Mouse (Mus musculus): ENCODE results near the gene Sestd1.

Sestd1 gene

GRCm38 (mm10) chr2:77212885-77213284 is 67.5 kb downstream of the Sestd1 start:
- no peak for DNase-seq (ENCODE audit: low spot score in 2 of 2)

DNA sequence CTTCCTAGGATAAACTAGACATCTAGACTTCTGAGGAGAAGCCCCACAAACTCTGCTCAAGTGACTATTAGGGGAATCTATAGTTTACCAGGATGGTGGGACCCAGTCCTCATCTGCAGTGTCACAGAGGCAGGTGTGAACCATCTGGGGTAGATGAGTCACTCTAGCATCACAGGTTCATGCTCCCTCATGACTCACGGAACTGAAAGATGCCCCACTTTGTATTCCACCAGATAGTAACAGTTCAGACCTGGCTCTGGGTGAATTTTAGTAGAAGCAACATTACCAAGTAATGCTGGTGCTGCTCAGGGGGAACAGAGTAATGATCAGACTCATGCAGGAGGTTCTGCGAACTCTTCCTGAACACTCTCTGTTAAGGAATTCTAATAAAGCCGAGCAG is 73.4 kb downstream of the Sestd1 start:
- no peak for DNase-seq (ENCODE audit: low spot score in 2 of 2)

- DNase-seq (ENCODE audit: low spot score in 2 of 2), result no peak
Observed at GRCm38 (mm10) chr2:77203916-77204315, 76.5 kb downstream of the Sestd1 start.

DNA sequence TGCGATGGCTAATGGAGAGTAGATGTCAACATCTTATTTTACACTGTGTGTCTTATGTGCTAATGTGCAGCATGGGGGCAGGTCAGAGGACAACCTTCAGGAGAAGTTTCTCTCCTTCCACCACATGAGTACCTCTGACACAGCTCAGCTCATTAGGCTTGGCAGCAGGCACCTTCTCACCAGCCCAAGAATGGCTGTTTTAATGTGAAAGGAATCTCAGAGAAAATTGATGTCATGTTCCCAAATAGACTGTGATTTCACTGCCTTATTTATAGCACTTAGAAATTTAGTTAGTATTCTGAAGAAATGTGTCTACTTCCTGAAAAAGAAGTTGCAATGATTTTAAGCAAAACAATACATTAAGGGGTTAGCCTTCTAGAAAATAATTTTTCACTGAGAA is 78.5 kb downstream of the Sestd1 start:
- DNase-seq (ENCODE audit: low spot score in 2 of 2), result no peak

DNA sequence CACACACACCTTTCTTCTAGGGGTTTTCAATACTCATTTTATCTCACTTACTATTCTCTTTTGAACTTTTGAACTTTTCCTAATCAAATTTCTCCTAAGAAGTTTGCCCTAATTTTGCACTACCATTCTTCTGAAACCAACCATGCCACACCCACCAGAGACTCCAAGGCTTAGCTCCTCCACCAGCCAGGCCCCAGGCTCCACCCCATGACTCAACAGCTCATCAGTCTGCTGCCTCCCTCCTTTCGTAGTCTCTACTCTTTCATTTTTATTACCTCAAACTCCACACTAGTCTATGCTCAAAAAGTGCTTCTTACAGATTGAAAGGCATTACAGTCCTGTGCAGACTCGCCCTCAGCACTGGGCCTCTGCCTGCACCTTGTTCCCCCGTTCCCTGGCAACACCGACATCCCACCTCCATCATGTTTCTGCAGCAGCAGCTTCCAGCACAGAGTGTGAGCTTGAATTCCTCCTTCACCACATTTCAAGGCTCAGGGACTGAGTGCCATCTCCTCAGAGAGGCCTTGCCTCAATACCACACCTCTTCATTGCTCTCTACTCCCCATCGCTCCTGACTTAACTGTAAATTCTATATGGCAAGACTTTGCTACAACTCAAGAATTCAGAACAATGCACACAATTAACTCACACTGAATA is 79.3 kb downstream of the Sestd1 start:
- DNase-seq (ENCODE audit: low spot score in 2 of 2), result no peak

DNA sequence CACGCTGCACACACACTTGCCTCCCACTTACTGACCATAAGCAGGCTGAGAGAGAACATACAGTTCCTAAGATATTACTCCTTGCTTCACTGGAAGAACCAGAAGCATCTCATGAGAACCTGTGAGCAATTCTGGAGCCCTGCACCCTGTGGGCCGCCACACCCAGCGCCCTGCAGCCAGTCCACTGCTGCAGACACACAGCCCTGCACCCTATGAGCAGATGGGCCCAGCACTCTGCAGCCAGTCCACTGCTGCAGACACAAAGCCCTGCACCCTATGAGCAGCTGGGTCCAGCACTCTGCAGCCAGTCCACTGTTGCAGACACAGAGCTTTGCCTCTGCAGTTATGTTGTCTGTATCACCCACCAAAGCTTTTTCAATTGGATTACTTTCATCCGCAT is 80.0 kb downstream of the Sestd1 start:
- no peak for DNase-seq (ENCODE audit: low spot score in 2 of 2)

DNA sequence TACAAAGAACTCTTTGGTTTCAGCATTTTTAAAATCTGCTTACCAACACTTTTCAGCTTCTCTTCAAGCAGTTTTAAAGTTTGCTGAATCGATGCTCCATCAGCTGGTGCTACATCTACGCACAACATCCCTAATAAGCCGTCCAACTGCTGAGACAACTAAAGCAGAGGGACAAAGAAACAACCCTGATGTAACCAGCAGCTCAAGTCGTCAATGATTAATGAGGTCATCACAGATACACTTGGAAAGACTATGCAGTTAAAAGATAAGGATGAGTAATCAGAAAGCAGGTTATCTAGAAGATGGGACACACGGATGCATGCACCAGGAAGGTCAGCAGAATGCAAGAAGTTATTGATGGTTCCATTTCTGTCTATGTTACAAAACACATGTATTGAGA is 82.1 kb downstream of the Sestd1 start:
- no peak for DNase-seq (ENCODE audit: low spot score in 2 of 2)

DNA sequence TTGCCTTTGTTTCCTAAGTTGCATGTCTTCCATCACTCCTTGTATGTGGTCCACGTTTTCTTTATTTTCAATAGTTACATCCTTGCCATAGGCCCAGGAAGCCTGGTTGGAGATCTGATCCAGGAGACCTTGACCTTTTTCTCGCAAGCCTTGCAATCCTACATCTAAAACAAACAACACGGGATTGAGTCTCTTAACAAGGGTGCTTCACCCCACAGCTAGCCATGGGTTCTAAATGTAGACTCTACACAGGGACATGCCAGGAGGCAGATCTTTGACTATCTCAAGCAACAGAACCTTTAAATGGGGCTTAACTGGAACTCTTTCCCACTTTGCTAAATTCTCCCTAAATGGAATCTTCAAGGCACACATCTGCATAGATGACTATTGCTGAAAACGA is 83.6 kb downstream of the Sestd1 start:
- DNase-seq (ENCODE audit: low spot score in 2 of 2), result no peak

GRCm38 (mm10) chr2:77195056-77195455 is 85.3 kb downstream of the Sestd1 start:
- DNase-seq (ENCODE audit: low spot score in 2 of 2), result no peak

DNA sequence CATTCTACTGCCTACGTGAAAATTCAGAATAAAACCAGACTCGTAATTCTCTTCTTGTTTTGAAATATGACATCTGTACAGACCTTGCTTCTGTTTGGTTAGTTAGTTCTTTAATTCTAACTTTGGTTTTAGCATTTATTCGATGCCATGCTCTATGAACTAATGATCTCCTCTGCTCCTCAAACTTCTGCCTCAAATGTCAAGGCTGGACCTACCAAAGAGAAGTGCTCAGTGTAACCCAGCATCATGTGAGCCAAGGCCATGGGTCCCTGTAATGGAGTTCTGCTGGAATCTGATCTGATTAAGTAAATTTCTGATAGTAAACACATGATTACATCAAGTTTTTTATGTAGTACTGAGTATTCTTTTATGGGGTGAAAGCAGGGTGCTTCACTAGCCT is 88.6 kb downstream of the Sestd1 start:
- DNase-seq (ENCODE audit: low spot score in 2 of 2), result no peak

DNA sequence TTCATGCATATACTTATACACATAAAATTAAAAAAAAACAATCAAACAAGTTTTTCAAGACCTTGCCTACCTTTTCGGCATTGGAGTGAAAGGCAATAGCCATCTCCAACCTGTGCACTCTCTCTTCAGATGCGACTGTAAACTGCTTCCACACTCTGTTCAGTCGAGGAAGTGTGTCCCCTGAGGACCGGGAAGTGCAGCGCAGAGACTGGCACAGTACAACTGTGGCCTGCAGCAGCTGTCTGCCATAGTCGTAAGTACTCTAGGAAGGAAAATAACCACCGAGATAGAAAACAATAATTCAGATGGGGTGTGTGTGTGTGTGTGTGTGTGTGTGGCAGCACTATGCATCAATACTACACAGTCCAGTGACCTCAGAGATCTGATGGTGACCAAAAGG is 89.5 kb downstream of the Sestd1 start:
- DNase-seq (ENCODE audit: low spot score in 2 of 2), result no peak

GRCm38 (mm10) chr2:77190301-77190700 is 90.1 kb downstream of the Sestd1 start:
- DNase-seq (ENCODE audit: low spot score in 2 of 2), result no peak

GRCm38 (mm10) chr2:77189671-77190070 is 90.7 kb downstream of the Sestd1 start:
- DNase-seq (ENCODE audit: low spot score in 2 of 2), result no peak

- no peak for DNase-seq (ENCODE audit: low spot score in 2 of 2)
Observed at GRCm38 (mm10) chr2:77187501-77187900, 92.9 kb downstream of the Sestd1 start.

- DNase-seq (ENCODE audit: low spot score in 2 of 2), result no peak
Observed at GRCm38 (mm10) chr2:77186912-77187311, 93.5 kb downstream of the Sestd1 start.

- DNase-seq (ENCODE audit: low spot score in 2 of 2), result no peak
Observed at GRCm38 (mm10) chr2:77184049-77184571, 96.3 kb downstream of the Sestd1 start.

GRCm38 (mm10) chr2:77183646-77184045 is 96.7 kb downstream of the Sestd1 start:
- no peak for DNase-seq (ENCODE audit: low spot score in 2 of 2)

- no peak for DNase-seq (ENCODE audit: low spot score in 2 of 2)
Observed at GRCm38 (mm10) chr2:77182996-77183380, 97.4 kb downstream of the Sestd1 start.

DNA sequence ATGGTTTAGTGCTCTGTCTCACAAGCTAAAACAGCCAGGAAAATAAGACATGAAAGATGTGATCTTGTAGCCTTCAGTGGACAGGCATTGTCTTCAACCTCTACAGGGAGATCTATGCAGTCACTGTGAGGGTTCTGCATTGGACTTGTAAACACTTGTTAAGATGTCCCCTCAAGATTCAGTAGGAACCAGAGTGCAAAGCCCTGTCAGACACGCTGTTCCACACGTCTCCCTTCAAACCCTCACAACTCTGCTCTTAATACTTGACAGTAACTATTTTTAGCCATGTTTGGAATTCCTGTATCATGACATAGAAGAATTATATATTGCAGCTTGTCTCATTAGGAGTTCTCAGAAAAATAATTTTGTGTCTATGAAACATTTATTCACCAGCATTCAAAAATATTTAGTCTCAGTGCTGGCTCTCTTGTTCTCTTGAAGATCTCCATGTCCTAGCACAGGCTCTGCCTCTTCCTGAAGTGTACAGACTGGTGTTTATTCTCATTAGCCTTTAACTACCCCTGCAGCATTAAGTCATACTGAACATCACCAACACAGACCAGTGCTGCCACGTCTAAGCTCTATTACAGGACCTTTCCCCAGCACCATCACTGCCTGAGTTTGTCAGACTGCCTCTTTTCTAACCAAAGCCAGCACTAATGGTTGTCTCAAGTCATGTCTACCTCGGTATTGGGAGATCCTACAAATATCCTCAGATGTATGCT is 98.0 kb downstream of the Sestd1 start:
- DNase-seq (ENCODE audit: low spot score in 2 of 2), result no peak

- DNase-seq (ENCODE audit: low spot score in 2 of 2), result no peak
Observed at GRCm38 (mm10) chr2:77177472-77177871, 102.9 kb downstream of the Sestd1 start.

DNA sequence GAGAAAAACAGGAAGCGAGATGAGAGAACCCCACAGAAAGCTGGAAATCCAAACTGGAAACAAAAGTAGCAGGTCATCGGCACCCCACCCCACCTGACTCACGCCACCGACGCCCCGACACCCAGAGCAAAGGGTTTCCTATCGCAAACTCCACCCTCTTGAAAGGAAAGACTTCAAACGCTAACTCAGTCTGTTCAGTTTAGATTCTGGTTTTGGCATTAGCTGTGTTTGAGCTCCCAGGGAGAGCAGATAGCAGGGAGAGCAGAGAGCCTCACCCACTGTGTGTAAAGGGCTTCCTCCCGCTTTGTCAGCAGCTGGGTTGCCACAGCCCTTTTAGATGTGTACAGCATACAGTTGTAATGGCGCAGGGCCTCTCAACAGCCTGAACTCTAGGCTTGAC is 104.0 kb downstream of the Sestd1 start:
- no peak for DNase-seq (ENCODE audit: low spot score in 2 of 2)

DNA sequence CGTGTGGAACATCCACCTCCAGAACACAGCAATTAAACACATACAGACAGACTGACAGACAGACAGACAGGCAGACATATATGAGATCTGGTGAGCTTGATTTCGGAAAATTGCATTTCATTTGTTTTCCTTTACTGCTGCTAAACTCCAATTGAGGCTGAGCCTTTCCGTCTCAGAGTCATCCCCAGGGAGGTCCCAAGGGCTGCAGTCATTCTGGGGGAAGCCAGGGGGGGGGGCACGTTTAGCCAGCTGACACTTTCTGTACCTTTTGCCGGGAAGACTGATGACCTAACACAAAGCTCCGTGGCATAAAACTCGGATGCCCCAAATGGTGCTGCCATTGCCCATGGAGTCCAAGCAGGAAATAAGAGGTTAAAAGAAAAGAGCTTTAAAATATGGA is 105.0 kb downstream of the Sestd1 start:
- no peak for DNase-seq (ENCODE audit: low spot score in 2 of 2)

- no peak for DNase-seq (ENCODE audit: low spot score in 2 of 2)
Observed at GRCm38 (mm10) chr2:77174313-77174712, 106.1 kb downstream of the Sestd1 start.

Data from cerebellum, postnatal 4 days (tissue).